Mouse (Mus musculus) natural killer cell, adult 2 months (primary cell): ENCODE measurements around the gene Zdhhc1.

ENCODE experiments used
- DNase-seq, 2 experiments: peaks; one replicate each; pipeline ENCODE4 v3.0.0; 2022; ENCODE audit warnings: low spot score in 2 of 2

The Zdhhc1 gene

GRCm38 (mm10) chr8:105461085-105461803 is 35.5 kb downstream of the Zdhhc1 start:
- no peak for DNase-seq

GRCm38 (mm10) chr8:105455218-105455617 is 41.5 kb downstream of the Zdhhc1 start:
- no peak for DNase-seq

- DNase-seq, result no peak
These were observed 42.6 kb downstream of the Zdhhc1 start for GRCm38 (mm10) chr8:105454088-105454487.

DNA sequence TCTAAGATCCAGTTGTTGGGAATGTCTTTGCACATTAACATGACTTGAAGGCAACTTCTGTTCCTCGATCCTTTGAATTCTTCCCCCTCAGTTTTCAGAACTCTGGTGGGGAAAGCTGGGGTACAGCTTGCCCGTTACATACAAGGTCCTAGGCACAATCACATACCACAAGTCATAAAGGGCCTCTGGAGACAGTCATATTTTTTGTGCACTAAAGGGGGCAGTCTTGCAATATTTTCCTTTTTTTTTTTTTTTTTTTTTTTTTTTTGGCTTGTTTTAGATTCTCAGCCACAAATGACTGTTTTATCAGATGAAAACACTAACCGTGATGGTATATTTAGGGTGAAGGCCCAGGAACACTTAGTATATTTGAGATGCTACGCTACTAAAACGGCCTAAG is 43.4 kb downstream of the Zdhhc1 start:
- no peak for DNase-seq

- no peak for DNase-seq
These were observed 44.6 kb downstream of the Zdhhc1 start for GRCm38 (mm10) chr8:105451903-105452603.

DNA sequence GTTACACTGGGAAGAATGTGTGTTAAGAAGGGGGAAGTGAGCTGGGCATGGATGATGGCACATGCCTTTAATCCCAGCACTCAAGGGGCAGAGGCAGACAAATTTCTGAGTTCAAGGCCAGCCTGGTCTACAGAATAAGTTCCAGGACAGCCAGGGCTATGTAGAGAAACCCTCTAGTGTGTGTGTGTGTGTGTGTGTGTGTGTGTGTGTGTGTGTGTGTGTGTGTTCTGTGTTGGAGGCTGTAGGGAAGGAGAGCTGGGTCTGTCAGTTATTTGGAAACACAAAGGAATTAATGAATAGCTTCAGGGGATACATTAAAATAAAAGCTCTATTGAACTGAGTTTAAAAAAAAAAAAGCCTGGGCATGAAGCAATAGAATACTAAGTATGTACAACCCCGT is 45.7 kb downstream of the Zdhhc1 start:
- no peak for DNase-seq

- no peak for DNase-seq
These were observed 48.1 kb downstream of the Zdhhc1 start for GRCm38 (mm10) chr8:105448596-105448995.

- DNase-seq, result no peak
These were observed 48.5 kb downstream of the Zdhhc1 start for GRCm38 (mm10) chr8:105448188-105448587.

DNA sequence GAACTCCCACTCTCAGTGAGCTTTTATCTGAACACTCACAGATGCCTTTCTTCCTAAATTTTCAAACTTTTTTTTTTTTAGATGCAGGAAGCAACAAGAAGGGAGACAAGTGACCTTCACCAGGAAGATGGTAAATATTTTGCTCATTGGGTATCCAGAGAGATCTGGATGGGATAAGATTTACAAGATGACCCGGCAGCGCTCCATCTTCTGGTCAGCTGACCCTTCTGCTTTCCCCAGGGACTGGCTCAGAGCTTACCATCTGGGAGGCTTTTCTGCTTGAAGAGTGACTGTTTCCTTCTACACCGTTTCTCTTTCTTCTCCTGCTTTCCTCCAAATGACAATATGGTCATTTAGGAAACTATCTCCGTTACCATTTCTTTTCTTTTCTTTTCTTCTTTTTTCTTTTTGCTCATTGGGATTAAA is 50.6 kb downstream of the Zdhhc1 start:
- DNase-seq, result no peak

GRCm38 (mm10) chr8:105445296-105446126 is 51.2 kb downstream of the Zdhhc1 start:
- DNase-seq, result no peak

GRCm38 (mm10) chr8:105442661-105443060 is 54.0 kb downstream of the Zdhhc1 start:
- DNase-seq, result no peak

DNA sequence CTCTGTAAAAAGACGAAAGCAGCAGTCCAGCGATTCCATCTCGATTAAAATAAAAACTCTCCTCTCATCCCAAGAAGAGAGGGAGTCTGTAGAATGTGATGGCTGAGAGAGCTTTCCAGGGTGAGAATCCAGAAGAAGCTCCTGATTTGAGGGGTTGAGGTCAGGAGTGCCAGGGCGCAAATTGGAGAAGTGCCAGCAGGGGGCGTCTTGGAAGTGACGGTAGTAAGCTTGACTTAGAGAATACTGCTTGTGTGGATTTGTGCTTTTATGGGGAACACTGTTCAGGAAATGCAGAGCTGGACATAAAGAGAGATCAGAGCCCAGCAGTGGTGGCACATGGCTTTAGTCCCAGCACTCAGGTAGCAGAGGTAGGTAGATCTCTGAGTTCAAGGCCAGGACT is 55.3 kb downstream of the Zdhhc1 start:
- DNase-seq, result peak in 1 of 2 experiments; percentile 15

GRCm38 (mm10) chr8:105438865-105439264 is 57.8 kb downstream of the Zdhhc1 start:
- peak in 1 of 2 experiments; percentile 15 for DNase-seq

- DNase-seq, result no peak
These were observed 59.5 kb downstream of the Zdhhc1 start for GRCm38 (mm10) chr8:105437078-105437748.

DNA sequence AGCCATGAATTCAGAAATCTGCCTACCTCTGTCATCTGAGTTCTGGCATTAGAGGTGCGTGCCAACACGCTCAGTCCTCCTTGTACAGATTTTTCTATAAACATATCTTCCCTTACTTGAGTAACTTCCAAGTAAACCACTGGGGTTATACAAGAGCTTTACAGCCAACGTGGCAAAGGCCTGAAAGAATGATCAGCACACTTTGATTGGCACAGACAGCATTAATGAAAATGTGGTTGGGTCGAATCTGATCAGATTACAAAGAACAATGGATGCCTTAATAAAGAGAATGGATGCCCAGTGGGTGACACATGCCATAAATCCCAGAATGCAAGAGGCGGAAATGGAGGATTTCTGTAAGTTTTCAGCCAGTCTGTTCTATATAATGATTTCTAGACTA is 60.5 kb downstream of the Zdhhc1 start:
- no peak for DNase-seq

DNA sequence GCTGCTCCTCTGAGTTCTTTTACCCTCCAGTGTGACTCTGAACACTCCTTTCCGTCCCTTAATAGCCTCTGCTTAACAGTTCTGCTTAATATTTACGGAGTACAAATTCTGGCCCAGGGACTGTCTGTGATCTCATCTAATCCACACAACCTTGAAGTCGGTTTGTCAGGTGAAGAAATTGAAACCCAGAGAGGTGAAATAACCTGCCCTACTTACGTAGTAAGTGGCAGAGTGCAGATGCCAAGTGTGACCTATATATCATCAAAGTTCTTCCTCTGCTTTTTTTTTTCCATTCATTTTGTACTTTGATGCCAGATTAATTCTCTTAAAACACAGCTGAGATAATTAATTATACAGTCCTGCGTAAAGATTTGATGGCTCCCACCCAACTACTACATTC is 62.6 kb downstream of the Zdhhc1 start:
- DNase-seq, result no peak

DNA sequence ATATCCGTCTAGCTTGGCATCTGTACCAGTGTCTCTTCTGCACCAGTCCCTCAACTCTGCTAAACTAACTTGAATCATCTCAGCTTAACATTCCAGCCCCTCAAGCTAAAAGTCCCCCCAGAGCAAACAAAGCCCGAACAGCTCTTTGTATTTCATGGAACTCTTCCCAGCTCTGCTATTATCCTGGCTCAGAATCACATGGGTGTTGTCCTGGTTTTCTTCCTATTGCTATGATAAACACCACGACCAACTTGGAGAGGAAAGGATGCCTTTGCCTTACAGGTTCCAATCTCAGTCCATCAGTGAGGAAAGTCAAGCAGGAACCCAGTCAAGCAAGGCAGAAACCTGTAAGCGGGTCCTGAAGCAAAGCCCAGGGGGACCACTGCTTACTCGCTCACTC is 63.2 kb downstream of the Zdhhc1 start:
- no peak for DNase-seq

- no peak for DNase-seq
These were observed 63.7 kb downstream of the Zdhhc1 start for GRCm38 (mm10) chr8:105433021-105433420.

GRCm38 (mm10) chr8:105431743-105432515 is 64.8 kb downstream of the Zdhhc1 start:
- DNase-seq, result no peak

- no peak for DNase-seq
These were observed 69.8 kb downstream of the Zdhhc1 start for GRCm38 (mm10) chr8:105426878-105427277.
